Mouse (Mus musculus) cerebellum, postnatal 14 days (tissue): ENCODE data around the gene Col23a1.
A peak's percentile ranks its signal among the peaks of the same experiment; 100 is the strongest.
"Not testable (repeated sequence)": the region's sequence is repeated elsewhere in the genome, so short reads cannot be mapped to it uniquely, and the experiment has no call there.

Source experiments
- DNase-seq, 2 experiments: peaks; one replicate each; pipeline ENCODE4 v3.0.0; 2021; ENCODE audit warnings: mixed read lengths in 2 of 2

Col23a1 gene

GRCm38 (mm10) chr11:51594715-51595350 lies 305.1 kb downstream of the Col23a1 start:
- DNase-seq = no peak

- DNase-seq = no peak
These were observed 305.9 kb downstream of the Col23a1 start for GRCm38 (mm10) chr11:51595459-51596083.

- no peak for DNase-seq
These were observed 307.8 kb downstream of the Col23a1 start for GRCm38 (mm10) chr11:51597553-51597952.

- no peak for DNase-seq
These were observed 312.5 kb downstream of the Col23a1 start for GRCm38 (mm10) chr11:51602253-51602652.

GRCm38 (mm10) chr11:51605602-51606446 lies 316.1 kb downstream of the Col23a1 start:
- peak; percentile 82 to 84 for DNase-seq

- peak; percentile 98 to 99 for DNase-seq
These were observed 316.9 kb downstream of the Col23a1 start, which contains the start of gene Hnrnpab for GRCm38 (mm10) chr11:51606447-51607095. Hnrnpab (minus strand) TSS chr11:51606847.

- DNase-seq = no peak
These were observed 317.5 kb downstream of the Col23a1 start for GRCm38 (mm10) chr11:51607096-51607738.

- no peak for DNase-seq
These were observed 319.7 kb downstream of the Col23a1 start for GRCm38 (mm10) chr11:51609266-51609909.

GRCm38 (mm10) chr11:51609940-51610339 lies 320.2 kb downstream of the Col23a1 start:
- not testable (repeated sequence) for DNase-seq

GRCm38 (mm10) chr11:51614256-51614655 lies 324.5 kb downstream of the Col23a1 start:
- no peak for DNase-seq

GRCm38 (mm10) chr11:51615129-51615528 lies 325.4 kb downstream of the Col23a1 start:
- no peak for DNase-seq

GRCm38 (mm10) chr11:51615601-51616000 lies 325.9 kb downstream of the Col23a1 start:
- DNase-seq = peak; percentile 30 to 39

GRCm38 (mm10) chr11:51616113-51616512 lies 326.4 kb downstream of the Col23a1 start:
- DNase-seq = not testable (repeated sequence)

- DNase-seq = peak; percentile 83 to 87
These were observed 328.0 kb downstream of the Col23a1 start for GRCm38 (mm10) chr11:51617693-51618092.

GRCm38 (mm10) chr11:51618894-51619408 lies 329.2 kb downstream of the Col23a1 start:
- DNase-seq = no peak

- DNase-seq = peak; percentile 92 to 95
These were observed 329.8 kb downstream of the Col23a1 start, which contains the start of gene Nhp2 for GRCm38 (mm10) chr11:51619409-51620060. Nhp2 (plus strand) TSS chr11:51619735.

- no peak for DNase-seq
These were observed 330.4 kb downstream of the Col23a1 start for GRCm38 (mm10) chr11:51620084-51620483.

- no peak for DNase-seq
These were observed 332.1 kb downstream of the Col23a1 start for GRCm38 (mm10) chr11:51621776-51622175.

- peak in 1 of 2 experiments; percentile 33 for DNase-seq
These were observed 333.3 kb downstream of the Col23a1 start for GRCm38 (mm10) chr11:51622971-51623491.

- DNase-seq = no peak
These were observed 335.6 kb downstream of the Col23a1 start for GRCm38 (mm10) chr11:51625187-51625820.
